Mouse (Mus musculus): ENCODE results near the gene Igfbp5.

DNA sequence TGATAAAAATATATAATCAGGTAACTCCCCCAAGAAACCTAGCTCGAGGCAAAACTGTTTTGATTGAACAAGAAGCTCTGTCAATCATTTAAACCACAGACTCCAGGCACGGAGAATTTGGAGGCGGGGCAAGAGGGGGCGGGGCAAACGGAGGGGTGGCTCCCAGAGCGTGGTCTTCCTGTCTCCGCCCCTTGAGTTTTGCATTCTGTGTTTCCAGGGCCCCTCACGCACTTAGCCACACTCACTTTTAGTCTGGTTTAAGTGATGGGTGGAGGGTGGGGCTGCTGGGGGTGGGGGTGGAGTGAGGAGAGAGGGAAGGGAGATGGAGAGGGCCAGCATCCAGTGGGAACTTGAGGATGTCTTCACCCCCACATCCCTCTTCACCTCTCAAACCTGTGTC is 2.2 kb downstream of the Igfbp5 start:
- TF ChIP-seq CTCF (IDR thresholded peaks at IDR 0.05; ENCODE audit: low read depth, low read length) (no peak), POLR2A (IDR thresholded peaks at IDR 0.05; ENCODE audit: insufficient read depth, low read length) (no peak), EP300 (IDR thresholded peaks at IDR 0.05; ENCODE audit: insufficient read depth, low read depth, low read length) (no peak)
